Mouse (Mus musculus): ENCODE measurements at regions not wholly inside any gene's neighbourhood (a gene's known extent, or its start where the extent isn't known, plus 50 kb on each side); places are given as distances from the start of the nearest gene placed in this dataset.
A peak's percentile ranks its signal among the peaks of the same experiment; 100 is the strongest.

GRCm38 (mm10) chr6:102977122-102977521 lies 404.2 kb upstream of the Cntn3 start:
- DNase-seq (ENCODE audit: low read depth): no peak

- no peak for DNase-seq (ENCODE audit: low read depth)
Observed at GRCm38 (mm10) chr6:103023326-103023725, 450.4 kb upstream of the Cntn3 start.

- DNase-seq (ENCODE audit: low read depth): no peak
Observed at GRCm38 (mm10) chr6:103024006-103024405, 451.1 kb upstream of the Cntn3 start.

DNA sequence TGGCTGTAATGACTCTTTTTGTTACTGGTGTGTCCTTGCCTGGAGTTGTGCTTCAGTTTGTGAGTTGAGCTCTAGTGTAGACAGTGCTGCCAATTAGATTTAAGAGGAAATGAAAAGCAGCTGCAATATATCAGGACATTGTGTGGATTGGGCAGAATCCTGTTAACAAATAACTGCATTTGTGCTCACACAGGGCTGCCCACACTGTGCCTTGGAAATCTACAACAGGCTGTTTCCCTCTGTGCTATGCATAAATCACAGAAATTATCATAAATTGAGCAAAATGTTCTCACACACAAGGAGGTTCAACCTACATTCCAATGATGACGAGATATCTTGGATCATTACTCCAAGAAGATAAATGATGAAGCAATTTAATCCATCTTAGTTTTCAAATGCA lies 455.2 kb upstream of the Cntn3 start:
- DNase-seq (ENCODE audit: low read depth): no peak

GRCm38 (mm10) chr6:103033418-103033817 lies 460.5 kb upstream of the Cntn3 start:
- DNase-seq (ENCODE audit: low read depth): no peak

DNA sequence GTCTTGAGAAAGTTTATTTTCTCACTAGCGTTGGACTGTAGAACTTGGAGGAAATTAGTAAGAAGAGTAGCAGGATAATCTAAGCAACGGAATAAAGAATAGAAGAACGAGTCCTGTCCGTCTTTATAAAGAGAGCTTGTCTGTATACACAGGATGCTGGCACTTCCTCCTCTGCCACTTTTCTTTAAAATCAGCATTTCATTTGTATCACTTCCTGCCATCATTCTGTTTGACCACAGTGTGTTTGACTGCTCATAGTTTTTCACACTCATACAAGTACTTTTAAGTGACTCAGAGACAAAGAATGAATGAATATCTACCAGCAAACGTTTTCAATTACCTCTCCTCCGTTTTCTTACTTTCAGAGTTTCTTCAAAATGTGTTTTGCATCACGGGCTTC lies 461.0 kb upstream of the Cntn3 start:
- DNase-seq (ENCODE audit: low read depth): no peak

DNA sequence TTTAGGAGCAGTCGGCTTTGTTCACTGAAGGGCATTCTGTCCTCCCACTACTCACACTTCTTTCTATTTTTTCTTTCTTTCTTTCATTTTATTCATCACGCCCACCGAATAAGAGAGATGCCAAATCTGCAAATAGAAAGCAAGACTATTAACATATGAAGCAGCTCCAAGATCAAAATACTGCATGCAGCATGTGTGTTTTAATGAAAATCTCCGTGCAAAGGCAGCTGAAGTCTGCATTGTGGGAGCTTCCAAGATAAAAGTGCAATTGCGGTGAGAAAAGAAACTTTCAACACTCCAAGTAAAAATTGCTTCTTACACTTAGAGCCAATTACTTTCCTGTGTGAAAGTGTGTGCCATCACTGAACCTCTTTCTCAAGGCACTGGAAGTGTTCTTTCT lies 449.8 kb upstream of the Chl1 start:
- no peak for DNase-seq (ENCODE audit: low read depth)

- DNase-seq (ENCODE audit: low read depth): no peak
Observed at GRCm38 (mm10) chr6:103106189-103106588, 404.2 kb upstream of the Chl1 start.

DNA sequence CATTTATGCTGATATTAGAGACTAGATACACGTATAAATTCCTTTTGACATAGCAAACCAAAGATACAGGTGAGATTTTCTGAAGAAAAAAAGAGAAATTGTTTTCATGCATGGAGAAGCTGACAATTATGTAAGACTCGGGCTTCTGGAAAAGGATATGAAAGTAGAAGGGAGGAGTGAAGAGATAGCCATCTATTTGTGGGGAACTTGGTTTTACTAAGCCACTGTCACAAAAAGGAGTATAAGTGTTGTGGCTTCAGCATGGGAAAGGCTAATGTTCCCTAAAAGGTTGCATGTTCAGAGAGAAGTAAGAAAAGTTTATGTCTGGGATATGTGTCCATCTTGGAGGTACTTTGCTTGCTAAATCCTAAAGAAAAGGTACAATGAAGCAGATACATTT lies 390.8 kb upstream of the Chl1 start:
- DNase-seq (ENCODE audit: low read depth): no peak

DNA sequence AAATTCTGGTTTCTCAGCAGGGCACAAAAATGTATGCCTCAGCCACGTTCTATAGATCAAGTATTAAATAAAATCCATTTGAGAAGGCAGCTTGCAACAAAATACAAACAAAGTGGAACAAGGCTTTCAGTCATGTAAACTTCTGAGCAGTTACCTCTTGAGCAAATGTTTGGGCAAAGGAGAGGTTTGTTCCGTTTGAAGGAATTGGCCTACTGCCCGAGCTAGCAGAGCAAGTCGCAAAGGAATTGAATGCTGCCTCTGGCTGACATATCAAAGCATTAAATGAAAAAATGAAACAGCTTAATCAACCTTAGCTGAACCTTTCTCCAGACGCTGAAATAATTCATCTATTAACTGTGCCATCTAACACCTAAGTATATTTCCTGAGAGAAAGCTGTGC lies 369.5 kb upstream of the Chl1 start:
- DNase-seq (ENCODE audit: low read depth): no peak

- no peak for DNase-seq (ENCODE audit: low read depth)
Observed at GRCm38 (mm10) chr6:103177851-103178250, 332.5 kb upstream of the Chl1 start.

DNA sequence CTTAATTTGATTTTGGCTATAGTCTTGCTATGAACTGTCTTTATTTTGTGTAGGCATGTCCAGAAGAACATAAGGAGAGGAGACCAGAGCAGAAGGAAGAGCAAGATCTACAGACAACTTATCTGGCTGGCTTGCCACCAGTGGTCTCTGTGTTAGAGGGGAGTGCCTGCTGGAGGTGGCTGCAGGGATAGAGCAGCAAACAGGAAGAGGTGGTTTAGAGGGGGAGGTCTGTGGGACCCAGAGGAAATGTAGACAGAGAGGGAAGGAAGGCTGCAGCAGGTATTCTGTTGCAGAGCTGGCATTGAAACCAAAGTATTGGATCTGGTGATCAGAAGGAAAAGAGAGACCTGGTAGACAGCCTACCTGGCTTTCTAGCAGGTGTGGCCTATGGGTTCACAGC lies 327.0 kb upstream of the Chl1 start:
- DNase-seq (ENCODE audit: low read depth): no peak

DNA sequence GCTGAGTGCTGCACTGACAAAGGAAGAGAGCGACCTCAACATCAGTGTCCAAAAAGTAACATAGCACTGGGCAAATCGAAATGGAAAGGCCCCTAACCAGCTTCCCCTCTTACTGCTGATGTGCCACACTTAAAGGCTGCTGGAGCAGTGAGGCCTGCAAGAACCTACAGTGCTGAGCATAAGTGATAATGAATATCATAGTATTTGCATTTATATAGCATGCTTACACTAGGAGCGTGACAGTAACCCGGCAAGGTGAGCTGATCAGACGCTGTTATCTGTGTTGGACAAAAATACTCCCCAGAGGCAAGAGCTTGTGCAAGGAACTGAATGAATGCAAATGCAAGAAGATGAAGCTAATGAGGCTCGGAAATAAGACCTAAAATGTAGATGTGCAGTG lies 313.5 kb upstream of the Chl1 start:
- no peak for DNase-seq (ENCODE audit: low read depth)

GRCm38 (mm10) chr6:103201605-103202004 lies 308.8 kb upstream of the Chl1 start:
- peak; percentile 6 for DNase-seq (ENCODE audit: low read depth)

- no peak for DNase-seq (ENCODE audit: low read depth)
Observed at GRCm38 (mm10) chr6:103209202-103209601, 301.2 kb upstream of the Chl1 start.

DNA sequence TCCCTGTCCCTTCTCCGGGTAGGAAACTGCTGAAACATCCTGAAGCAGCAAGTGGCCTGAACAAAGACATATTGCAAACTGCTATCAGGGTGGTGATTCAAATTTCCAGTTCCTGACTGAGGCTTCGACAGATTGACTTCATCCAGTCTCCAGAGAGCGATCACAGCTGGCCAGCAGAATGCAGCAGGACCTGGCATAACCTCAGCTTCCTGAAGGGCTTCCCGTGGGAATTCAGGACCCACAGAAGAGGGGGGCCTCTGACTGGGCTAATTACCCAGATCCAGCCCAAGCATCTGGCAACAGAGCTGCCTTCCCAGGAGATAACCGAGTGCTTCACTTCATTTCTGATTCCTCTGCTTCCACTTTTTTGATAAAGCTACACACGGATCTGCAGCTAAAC lies 297.2 kb upstream of the Chl1 start:
- DNase-seq (ENCODE audit: low read depth): no peak

DNA sequence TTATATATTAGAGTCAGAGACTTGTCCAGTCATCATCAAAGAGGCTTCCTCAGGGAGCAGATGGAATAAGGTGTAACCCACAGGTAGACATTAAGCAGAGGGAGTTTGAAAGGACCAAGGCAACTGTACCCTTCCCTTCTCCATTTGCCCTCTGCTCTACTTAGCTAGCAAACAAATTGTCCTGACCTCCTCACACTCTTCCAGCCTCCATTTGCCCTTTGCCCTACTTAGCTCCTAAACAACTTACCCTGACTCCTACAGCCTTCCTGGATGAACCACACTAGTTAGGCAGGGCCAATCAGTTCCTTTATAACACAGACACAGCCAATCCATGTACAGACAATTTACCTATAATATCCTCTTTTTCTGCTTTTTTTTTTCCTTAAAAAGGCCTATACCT lies 273.5 kb upstream of the Chl1 start:
- no peak for DNase-seq (ENCODE audit: low read depth)

DNA sequence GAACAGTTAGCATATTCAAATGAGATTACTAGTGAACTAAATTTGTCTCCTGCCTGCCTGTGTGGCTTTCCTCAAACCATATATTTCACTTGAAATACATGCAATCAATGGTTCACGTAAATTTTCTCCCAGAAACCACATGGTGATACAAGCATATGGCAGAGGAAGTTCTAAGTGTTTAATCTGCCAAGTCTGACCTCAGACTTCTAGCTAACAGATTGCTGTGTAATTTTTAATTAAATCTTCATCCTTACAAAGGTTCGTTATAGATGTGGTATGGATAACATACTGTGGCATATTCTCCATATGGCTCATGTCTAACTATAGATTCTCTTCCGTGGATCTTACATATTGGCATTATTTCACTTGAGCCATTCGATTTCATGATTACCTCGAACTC lies 241.4 kb upstream of the Chl1 start:
- no peak for DNase-seq (ENCODE audit: low read depth)

- DNase-seq (ENCODE audit: low read depth): no peak
Observed at GRCm38 (mm10) chr6:103272216-103272615, 238.2 kb upstream of the Chl1 start.

DNA sequence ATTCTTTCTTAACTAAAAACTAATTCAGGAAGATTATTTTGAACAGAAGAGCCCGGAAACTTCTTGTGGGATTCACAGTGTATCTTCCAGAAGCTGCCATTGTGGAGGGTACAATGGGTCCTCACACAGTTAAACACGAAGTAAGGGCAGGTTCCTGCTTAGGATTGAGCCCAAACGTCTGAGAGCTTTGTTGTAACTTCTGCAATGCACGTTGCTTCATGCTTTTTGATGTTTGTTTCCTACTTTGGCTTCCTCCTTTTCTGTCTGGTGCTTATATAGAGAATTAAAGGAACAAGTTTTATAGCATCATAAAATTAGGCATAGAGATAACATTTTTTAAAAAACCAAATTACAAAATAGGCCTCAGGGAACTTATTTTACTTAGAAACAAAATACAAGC lies 235.3 kb upstream of the Chl1 start:
- no peak for DNase-seq (ENCODE audit: low read depth)

GRCm38 (mm10) chr6:103275476-103275875 lies 234.9 kb upstream of the Chl1 start:
- DNase-seq (ENCODE audit: low read depth): no peak

GRCm38 (mm10) chr6:103296015-103296414 lies 214.4 kb upstream of the Chl1 start:
- DNase-seq (ENCODE audit: low read depth): peak; percentile 9

DNA sequence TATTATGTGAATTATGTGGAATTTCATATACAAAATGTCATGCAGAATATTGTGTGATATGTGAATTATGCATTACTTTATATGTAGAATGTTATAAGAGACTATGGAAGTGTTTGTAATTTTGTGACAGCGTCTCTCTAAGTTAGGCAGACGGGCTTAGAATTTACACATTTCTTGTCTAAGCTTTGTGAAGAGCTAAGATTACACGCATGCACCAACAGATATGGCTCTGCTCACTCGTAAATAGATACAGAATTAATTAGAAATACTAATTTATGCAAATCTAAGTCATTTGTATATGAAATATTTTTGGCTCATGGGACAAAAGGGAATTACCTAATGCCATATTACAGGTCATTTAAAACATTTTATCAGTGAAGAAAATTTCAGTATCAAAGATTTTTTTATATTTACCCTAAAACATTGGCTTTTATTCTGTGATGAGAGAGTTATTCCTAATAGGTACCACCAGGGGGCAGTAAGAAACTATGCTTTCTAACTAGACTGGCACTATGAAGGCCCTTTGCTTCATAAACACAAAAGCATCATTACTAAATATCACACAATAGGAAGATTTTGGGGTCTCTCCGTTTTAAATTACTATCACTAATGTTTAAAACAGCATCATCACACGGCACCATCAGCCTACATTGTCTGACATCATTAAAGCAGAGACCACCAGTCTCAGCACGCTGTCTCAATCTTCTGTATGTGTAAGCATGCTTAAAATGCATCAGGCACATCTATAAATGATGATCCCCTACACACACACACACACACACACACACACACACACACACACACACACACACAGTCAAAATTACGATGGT lies 203.8 kb upstream of the Chl1 start:
- peak; percentile 7 for DNase-seq (ENCODE audit: low read depth)

GRCm38 (mm10) chr6:103307250-103307580 lies 203.2 kb upstream of the Chl1 start:
- no peak for DNase-seq (ENCODE audit: low read depth)

Data from c-Kit-positive CD71-positive TER-119-negative erythroid progenitor cells, embryonic 14.5 days (primary cell).